24 mouse cellular contexts compared by ENCODE assay signal in genomic region chr7:67035246-67035645, GRCm38 (mm10).
A peak's percentile ranks its signal among the peaks of the same experiment; 100 is the strongest.
DNase-seq lines count a peak whose midpoint lies in the region; ATAC-seq lines count a peak whose summit lies in the region.
"Had no signal": no experiment of that assay in that cellular context is flagged by ENCODE, and none has a peak within 500 bp of the region (broad histone marks: within the 10 kb centered on the region; RNA-seq: fewer than 3 reads in every experiment).

No protein-coding gene starts in this region.

- H3K9me3 ChIP-seq in heart, embryonic 10.5 days = no peaks in the 10 kb centered on the region
- no peaks in the 10 kb centered on the region for H3K9me3 ChIP-seq in intestine, embryonic 14.5 days (ENCODE audit: control insufficient read depth, low read length)
- H3K9me3 ChIP-seq in intestine, embryonic 15.5 days = no peaks in the 10 kb centered on the region
- H3K9me3 ChIP-seq: embryonic facial prominence, embryonic 10.5 days; embryonic facial prominence, embryonic 12.5 days; forebrain, embryonic 13.5 days; forebrain, embryonic 15.5 days had no signal

- H3K4me3 ChIP-seq in heart, embryonic 10.5 days = no peak overlapping the region
- H3K4me3 ChIP-seq in intestine, embryonic 14.5 days (ENCODE audit: low read depth, low read length) = no peak overlapping the region
- no peak overlapping the region for H3K4me3 ChIP-seq in intestine, embryonic 15.5 days (replicated peaks)
- H3K4me3 ChIP-seq: embryonic facial prominence, embryonic 10.5 days; embryonic facial prominence, embryonic 12.5 days; forebrain, embryonic 13.5 days; forebrain, embryonic 15.5 days had no signal

- no peaks in the 10 kb centered on the region for H3K36me3 ChIP-seq in heart, embryonic 10.5 days
- H3K36me3 ChIP-seq in intestine, embryonic 14.5 days (ENCODE audit: control insufficient read depth, insufficient read depth, low read length) = no peaks in the 10 kb centered on the region
- H3K36me3 ChIP-seq in intestine, embryonic 15.5 days = no peaks in the 10 kb centered on the region
- H3K36me3 ChIP-seq: embryonic facial prominence, embryonic 10.5 days; embryonic facial prominence, embryonic 12.5 days; forebrain, embryonic 15.5 days; G1E had no signal

- no peak overlapping the region for H3K4me2 ChIP-seq in intestine, embryonic 14.5 days (ENCODE audit: low read length)
- no peak overlapping the region for H3K4me2 ChIP-seq in intestine, embryonic 15.5 days (replicated peaks)
- H3K4me2 ChIP-seq: embryonic facial prominence, embryonic 12.5 days; forebrain, embryonic 13.5 days; forebrain, embryonic 15.5 days had no signal

- H3K4me1 ChIP-seq in heart, embryonic 10.5 days = peaks cover 36% of the 10 kb centered on the region
- H3K4me1 ChIP-seq in intestine, embryonic 14.5 days (replicated peaks; ENCODE audit: control insufficient read depth, insufficient read depth, low read length) = peaks cover 3% of the 10 kb centered on the region; the same call in 1 of the 2 replicates
- 0 out of 2 replicates have a peak, but pooled peaks cover 3% of the 10 kb centered on the region for H3K4me1 ChIP-seq in intestine, embryonic 15.5 days (replicated peaks)
- H3K4me1 ChIP-seq: embryonic facial prominence, embryonic 12.5 days; forebrain, embryonic 13.5 days; forebrain, embryonic 15.5 days had no signal

- H3K9ac ChIP-seq in intestine, embryonic 14.5 days (ENCODE audit: low read length) = no peak overlapping the region
- H3K9ac ChIP-seq in intestine, embryonic 15.5 days = no peak overlapping the region
- H3K9ac ChIP-seq: embryonic facial prominence, embryonic 12.5 days; forebrain, embryonic 13.5 days; forebrain, embryonic 15.5 days had no signal

- peak; percentile 61 for DNase-seq in heart, embryonic 10.5 days (ENCODE audit: low spot score)
- DNase-seq in heart, postnatal 36 days = no peak
- DNase-seq in intestine, embryonic 14.5 days (ENCODE audit: low spot score) = peak; percentile 49
- DNase-seq in spleen, postnatal 4 days (ENCODE audit: low spot score in 2 of 2) = no peak
- DNase-seq: adrenal gland, adult 8-10 months; adrenal gland, postnatal 14 days; adrenal gland, postnatal 36 days; cerebellum, adult 11-12 months; cerebellum, adult 2 months; cerebellum, adult 9-10 months; cerebellum, postnatal 10 days; cerebellum, postnatal 25 days had no signal

- 67% methylated on average over 10 of the region's 10 CpGs for WGBS in heart, embryonic 10.5 days
- 81% methylated on average over 10 of the region's 10 CpGs for WGBS in intestine, embryonic 14.5 days
- 74% methylated on average over 10 of the region's 10 CpGs for WGBS in intestine, embryonic 15.5 days

- intact Hi-C loops in heart, postnatal 36 days (cut with DNase I) = no loop called here

- no peak overlapping the region for H3K27ac ChIP-seq in heart, embryonic 10.5 days
- no peak overlapping the region for H3K27ac ChIP-seq in intestine, embryonic 14.5 days (ENCODE audit: low read depth)
- H3K27ac ChIP-seq in intestine, embryonic 15.5 days = no peak overlapping the region
- H3K27ac ChIP-seq: embryonic facial prominence, embryonic 10.5 days; embryonic facial prominence, embryonic 12.5 days; forebrain, embryonic 13.5 days; forebrain, embryonic 15.5 days had no signal

- H3K27me3 ChIP-seq in heart, embryonic 10.5 days (ENCODE audit: insufficient read depth, poor library complexity, severe bottlenecking) = no peaks in the 10 kb centered on the region
- no peaks in the 10 kb centered on the region for H3K27me3 ChIP-seq in intestine, embryonic 14.5 days (replicated peaks; ENCODE audit: control insufficient read depth, insufficient read depth, low read length)
- no peaks in the 10 kb centered on the region for H3K27me3 ChIP-seq in intestine, embryonic 15.5 days (replicated peaks)
- H3K27me3 ChIP-seq: embryonic facial prominence, embryonic 12.5 days; forebrain, embryonic 13.5 days; forebrain, embryonic 15.5 days had no signal

- ATAC-seq in intestine, embryonic 14.5 days (replicated peaks; ENCODE audit: low FRiP score, low TSS enrichment, low read depth) = no peak
- ATAC-seq in intestine, embryonic 15.5 days = no peak
- peak; percentile 33; the same call in 1 of the 2 replicates for ATAC-seq in megakaryocyte progenitor cell, adult 5-6 weeks (replicated peaks; ENCODE audit: poor library complexity)
- peak; percentile 50 for ATAC-seq in megakaryocyte-erythroid progenitor cell, adult 5-6 weeks (replicated peaks; ENCODE audit: low FRiP score, low TSS enrichment, poor library complexity, severe bottlenecking)
- no peak for ATAC-seq in frontal cortex, adult (ENCODE audit: low TSS enrichment)
- ATAC-seq: activated CD4-positive, CD25-positive, alpha-beta regulatory T cell, adult 4 months; CD4-positive, CD25-positive, alpha-beta regulatory T cell, adult 4 months; forebrain, embryonic 13.5 days; forebrain, embryonic 15.5 days; Patski had no signal

Comparison
In these comparisons a context has a peak if more than half of its experiments do, and no peak if none do; other contexts are left out.
1. DNase-seq: peak in heart, embryonic 10.5 days (single experiment) and intestine, embryonic 14.5 days (single experiment); none in heart, postnatal 36 days (0 of 2) and spleen, postnatal 4 days (0 of 2).
2. ATAC-seq: peak in megakaryocyte progenitor cell, adult 5-6 weeks (single experiment) and megakaryocyte-erythroid progenitor cell, adult 5-6 weeks (single experiment); none in intestine, embryonic 14.5 days (single experiment), intestine, embryonic 15.5 days (single experiment) and frontal cortex, adult (single experiment).